Mouse (Mus musculus) left cerebral cortex, adult 8-10 months (tissue): Measurements from ENCODE around the gene Cdc42ep1. TPM values are rescaled to one million over a fixed set of nuclear protein-coding genes. Genes with fewer than 3 reads are reported as not detected.
"Not testable (repeated sequence)": the region's sequence is repeated elsewhere in the genome, so short reads cannot be mapped to it uniquely, and the experiment has no call there.

Experiments
- DNase-seq, 2 experiments: peaks; one replicate each; pipeline ENCODE4 v3.0.0; 2022; ENCODE audit warnings: low spot score in 2 of 2
- total RNA-seq, 4 experiments: library from RNA; stranded (reverse); gene quantifications; 2 replicates each; pipeline ENCODE4 v1.2.4; 2022

Gene Cdc42ep1
- total RNA-seq, 4 experiments from 2014 or later: 16.8 to 22.9 (median 20.1) TPM

GRCm38 (mm10) chr15:78829636-78830035 lies 12.8 kb upstream of the Cdc42ep1 start:
- DNase-seq: no peak

- no peak for DNase-seq
Measured at GRCm38 (mm10) chr15:78830742-78831719, 11.4 kb upstream of the Cdc42ep1 start.

GRCm38 (mm10) chr15:78831720-78832657 lies 10.4 kb upstream of the Cdc42ep1 start:
- DNase-seq: no peak

- peak in 1 of 2 experiments; percentile 82 for DNase-seq
Measured at GRCm38 (mm10) chr15:78832701-78833123, 9.7 kb upstream of the Cdc42ep1 start.

GRCm38 (mm10) chr15:78833582-78833981 lies 8.8 kb upstream of the Cdc42ep1 start:
- no peak for DNase-seq

GRCm38 (mm10) chr15:78834233-78835005 lies 8.0 kb upstream of the Cdc42ep1 start:
- no peak for DNase-seq

- DNase-seq: no peak
Measured at GRCm38 (mm10) chr15:78835200-78836085, 7.0 kb upstream of the Cdc42ep1 start.

- DNase-seq: no peak
Measured at GRCm38 (mm10) chr15:78836086-78836621, 6.3 kb upstream of the Cdc42ep1 start.

- DNase-seq: no peak
Measured at GRCm38 (mm10) chr15:78839744-78840143, 2.7 kb upstream of the Cdc42ep1 start.

GRCm38 (mm10) chr15:78840241-78840640 lies 2.2 kb upstream of the Cdc42ep1 start:
- DNase-seq: no peak

GRCm38 (mm10) chr15:78840751-78841150 lies 1.7 kb upstream of the Cdc42ep1 start:
- DNase-seq: no peak

GRCm38 (mm10) chr15:78841161-78841790 lies 1.1 kb upstream of the Cdc42ep1 start:
- DNase-seq: no peak

GRCm38 (mm10) chr15:78843581-78844469 lies 1.4 kb downstream of the Cdc42ep1 start:
- no peak for DNase-seq

GRCm38 (mm10) chr15:78844791-78845190 lies 2.4 kb downstream of the Cdc42ep1 start:
- DNase-seq: peak in 1 of 2 experiments; percentile 62

GRCm38 (mm10) chr15:78845321-78845720 lies 2.9 kb downstream of the Cdc42ep1 start:
- no peak for DNase-seq

- DNase-seq: no peak
Measured at GRCm38 (mm10) chr15:78845867-78846266, 3.4 kb downstream of the Cdc42ep1 start.

GRCm38 (mm10) chr15:78846352-78846751 lies 3.9 kb downstream of the Cdc42ep1 start:
- no peak for DNase-seq

GRCm38 (mm10) chr15:78846805-78847204 lies 4.4 kb downstream of the Cdc42ep1 start:
- not testable (repeated sequence) for DNase-seq
